Mouse (Mus musculus) frontal cortex, postnatal 10 days (tissue): ENCODE data around the gene Rreb1.
A peak's percentile ranks its signal among the peaks of the same experiment; 100 is the strongest.

ENCODE experiments used
- DNase-seq, 2 experiments: peaks; one replicate each; pipeline ENCODE4 v3.0.0; 2022; ENCODE audit warnings: low spot score in 2 of 2, mixed read lengths in 1 of 2

Gene Rreb1

DNA sequence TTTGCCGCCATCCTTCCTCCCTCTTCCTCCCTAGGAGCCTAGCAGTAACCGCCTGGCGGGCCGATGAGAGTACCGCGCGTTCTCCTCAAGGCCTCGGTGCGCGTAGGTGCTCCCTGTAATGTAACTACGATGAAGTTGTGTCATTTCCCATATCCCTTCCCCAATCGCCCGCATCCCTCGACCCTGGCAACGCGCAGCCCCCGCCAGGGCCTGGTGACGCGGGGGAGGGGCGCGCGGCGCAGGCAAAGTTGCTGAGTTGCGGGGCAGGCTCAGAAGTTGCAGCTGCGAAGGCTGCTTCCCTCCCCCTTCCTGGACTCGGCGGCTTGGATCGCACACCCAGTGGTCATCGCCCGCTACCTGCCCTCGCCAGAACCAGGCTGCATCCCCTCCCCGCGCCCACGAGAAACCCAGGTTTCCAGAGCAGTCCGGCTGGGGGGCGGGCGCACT lies at the start of gene Rreb1:
Gene Rreb1, plus strand, starts transcription at position 254 of the 447 bp plus-strand sequence.
- peak; percentile 37 to 49 for DNase-seq

DNA sequence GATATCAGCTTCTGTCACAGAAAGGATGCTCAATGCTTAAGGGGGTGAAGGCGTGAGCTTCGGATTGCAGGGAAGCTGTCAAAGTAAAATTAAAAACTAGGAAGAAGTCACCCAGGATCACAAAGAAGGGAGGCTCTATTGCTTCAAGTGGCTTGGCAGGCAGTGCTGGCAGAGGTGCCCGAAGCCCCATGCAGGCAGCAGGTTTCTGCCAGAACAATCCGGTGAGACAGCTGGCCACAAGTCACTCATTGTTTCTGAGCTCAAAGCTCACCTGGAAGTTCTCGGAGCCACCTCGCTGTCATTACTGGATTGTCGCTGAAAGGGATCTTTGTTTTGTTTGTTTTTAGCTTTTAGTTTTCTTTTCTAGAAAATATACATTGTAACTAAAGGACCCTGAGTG lies 49.6 kb upstream of the Rreb1 start:
- no peak for DNase-seq

DNA sequence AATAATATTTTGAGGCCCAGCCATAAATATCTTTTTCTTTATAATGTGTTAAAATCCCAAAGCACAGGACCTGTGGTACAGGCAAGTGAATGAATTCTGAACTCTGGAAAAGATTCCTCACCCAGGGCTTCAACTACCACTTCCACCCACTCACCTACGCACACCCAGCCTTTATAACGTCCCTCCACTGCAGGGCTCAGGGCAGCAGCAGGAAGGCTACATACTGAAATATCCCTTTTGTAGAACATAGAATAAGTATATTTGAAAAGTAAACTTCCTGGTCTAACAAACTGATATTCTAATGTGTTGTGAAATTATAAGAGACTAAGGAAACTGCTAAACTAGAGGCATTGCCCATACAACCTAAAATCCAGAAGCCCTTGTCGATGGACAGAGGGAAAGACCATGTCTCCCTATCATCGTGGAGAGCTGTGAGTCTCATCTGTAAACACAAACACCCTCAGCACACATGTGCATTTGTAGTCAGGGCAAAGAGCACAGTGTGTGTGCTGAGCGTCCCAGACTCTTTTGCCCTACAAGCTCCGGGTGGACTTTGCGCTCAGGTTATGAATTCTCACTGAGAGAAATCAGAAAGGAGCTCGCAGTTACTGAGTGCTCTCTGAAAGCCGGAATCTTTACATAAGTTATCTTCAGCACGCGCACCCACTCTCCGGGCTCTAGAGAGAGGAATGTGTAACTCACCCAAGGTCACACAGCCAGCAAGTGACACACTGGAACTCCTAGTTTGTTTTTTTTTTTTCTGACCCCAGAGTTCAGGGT lies 46.1 kb upstream of the Rreb1 start:
- no peak for DNase-seq

DNA sequence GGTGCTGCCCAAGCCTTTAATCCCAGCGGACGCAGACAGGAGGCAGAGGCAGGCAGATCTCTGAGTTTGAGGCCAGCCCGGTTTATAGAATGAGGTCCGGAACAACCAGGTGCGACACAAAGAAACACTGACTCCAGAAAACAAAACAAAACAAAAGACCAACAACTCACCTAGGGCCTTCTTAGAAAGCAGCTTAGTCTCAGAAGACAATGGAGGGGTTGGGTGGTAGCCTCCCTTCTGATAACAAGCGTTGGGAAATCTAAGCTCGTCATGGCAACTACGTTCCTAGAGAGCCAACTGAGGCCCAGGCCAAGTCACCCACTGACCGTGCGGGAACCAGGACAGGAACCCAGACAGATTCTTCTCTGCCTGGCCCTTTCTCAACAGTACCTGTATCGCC lies 43.7 kb upstream of the Rreb1 start:
- DNase-seq = no peak

DNA sequence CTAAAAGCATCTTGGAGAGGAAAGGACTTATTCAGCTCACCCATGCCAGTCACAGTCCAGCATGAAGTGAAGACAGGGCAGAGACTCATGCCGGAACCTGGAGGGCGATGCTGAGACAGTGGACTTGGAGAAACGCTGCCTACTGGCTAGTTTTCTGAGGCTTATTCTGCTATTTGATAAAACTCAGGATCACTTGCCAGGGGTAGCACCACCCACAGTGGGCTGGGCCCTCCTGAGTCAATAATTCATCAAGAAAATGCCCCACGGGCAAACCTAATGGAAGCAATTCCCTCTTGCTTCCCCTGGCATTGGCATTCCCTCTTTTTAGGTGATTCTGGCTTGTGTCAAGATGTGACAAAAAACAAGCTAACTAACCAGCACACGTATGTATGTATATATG lies 38.1 kb upstream of the Rreb1 start:
- no peak for DNase-seq

DNA sequence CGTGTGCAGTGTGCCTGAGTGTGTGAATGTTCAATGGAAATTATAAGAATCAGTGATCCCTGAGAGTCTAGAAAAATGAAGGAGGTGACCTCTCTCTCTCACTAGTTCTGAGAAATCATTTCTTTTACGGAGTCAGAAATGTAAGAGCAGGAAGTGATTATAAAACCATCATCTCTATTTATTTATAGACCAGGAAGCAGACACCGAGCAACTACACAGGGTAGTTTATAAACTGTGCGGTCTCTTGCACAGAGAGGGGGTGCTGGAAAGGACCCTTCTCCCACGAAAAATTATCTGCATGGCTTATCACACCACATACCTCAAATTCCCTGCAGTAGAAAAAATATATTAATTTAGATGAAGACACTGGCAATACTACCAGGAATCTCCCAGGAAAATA lies 37.4 kb upstream of the Rreb1 start:
- no peak for DNase-seq

DNA sequence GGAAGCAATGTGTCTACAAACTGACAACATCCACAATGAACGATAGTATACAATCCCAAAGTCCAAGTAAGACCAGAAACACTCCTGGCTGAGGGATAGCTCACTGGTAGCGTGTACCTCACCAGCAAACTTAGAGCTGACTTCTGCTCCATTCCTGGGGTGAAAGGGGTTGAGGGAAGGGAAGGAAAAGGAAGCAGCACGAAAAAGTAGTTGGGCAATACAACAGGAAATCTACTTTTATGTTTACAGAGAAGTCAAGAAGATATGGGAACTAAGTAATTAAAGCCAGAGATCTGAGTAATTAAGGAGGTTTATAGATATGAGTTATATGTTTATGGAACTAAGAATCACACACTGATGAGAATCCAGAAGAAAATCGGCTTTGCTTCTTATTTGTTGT lies 36.0 kb upstream of the Rreb1 start:
- no peak for DNase-seq

DNA sequence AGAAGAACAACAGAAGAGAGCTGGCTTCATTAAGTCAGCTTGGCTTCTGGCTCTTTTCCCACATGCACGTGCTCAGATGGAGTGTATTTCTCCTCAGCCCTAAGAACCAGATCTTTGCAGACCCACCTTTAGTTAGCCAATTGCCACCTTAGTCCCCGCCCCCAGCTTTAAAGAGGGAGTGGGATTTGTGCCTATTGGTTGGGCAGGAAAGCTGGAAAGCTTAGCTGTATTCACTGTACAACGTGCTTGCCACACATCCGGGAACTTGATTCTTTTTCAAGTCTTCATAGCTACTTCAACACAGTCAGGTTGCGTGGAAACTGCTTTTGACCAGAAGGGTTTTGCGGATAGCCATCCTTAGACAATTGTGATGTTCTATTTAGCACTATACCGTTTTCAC lies 30.7 kb upstream of the Rreb1 start:
- DNase-seq = no peak

DNA sequence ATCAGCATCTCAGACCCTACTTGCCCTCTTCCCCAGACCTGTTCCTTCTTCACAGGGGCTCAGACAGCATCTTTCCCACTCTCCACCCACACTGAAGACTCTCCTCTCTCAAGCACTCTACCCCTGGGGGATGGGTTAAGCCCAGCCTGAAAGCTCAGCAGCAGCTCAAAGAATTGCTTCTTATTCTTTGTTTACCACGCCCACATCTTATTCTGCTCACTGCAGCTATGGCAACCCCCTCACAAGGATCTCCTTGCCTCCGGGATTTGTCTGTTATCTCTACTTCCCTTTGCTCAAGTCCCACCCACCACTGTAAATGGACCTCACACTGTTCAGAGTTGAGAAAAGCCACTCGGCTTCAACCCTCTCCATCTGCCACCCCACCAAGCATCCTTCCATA lies 28.7 kb upstream of the Rreb1 start:
- DNase-seq = peak; percentile 18 to 49

DNA sequence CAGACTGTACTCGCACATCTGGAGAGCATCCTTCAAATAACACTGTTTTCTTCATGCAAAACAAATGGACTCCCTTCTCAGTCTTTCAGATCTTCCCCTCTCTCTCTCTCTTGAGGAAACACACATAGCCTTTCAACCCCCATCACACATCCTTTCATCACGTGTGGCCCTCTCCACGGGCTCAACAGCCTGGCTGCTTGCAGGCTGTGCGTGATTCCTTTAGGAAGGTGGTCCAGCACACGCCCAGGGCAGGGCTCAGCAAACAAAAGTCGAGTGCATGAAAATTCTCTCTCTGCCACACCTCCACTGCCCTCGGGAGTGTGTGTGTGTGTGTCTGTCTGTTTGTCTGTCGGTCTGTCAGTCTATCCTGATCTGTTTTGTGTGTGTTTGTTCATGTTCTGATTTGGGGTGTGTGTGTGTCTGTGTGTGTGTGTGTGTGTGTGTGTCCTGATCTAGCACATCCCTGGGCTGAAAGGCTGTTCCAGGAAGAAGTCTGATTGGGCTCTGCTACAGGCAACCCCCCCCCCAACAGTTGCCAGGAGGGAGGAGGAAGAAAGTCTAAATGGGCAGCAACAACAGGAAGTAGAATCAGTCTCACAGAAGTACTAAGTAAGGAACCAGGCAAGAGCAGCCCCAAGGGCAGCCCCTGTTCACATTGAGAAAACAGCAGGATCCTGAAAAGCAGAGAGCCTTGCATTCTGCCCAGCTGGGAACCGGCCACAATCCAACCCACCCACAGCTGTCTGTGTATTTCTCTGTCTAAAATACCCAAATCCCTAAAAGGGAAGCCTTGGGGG lies 26.8 kb upstream of the Rreb1 start:
- DNase-seq = peak; percentile 16 to 40

DNA sequence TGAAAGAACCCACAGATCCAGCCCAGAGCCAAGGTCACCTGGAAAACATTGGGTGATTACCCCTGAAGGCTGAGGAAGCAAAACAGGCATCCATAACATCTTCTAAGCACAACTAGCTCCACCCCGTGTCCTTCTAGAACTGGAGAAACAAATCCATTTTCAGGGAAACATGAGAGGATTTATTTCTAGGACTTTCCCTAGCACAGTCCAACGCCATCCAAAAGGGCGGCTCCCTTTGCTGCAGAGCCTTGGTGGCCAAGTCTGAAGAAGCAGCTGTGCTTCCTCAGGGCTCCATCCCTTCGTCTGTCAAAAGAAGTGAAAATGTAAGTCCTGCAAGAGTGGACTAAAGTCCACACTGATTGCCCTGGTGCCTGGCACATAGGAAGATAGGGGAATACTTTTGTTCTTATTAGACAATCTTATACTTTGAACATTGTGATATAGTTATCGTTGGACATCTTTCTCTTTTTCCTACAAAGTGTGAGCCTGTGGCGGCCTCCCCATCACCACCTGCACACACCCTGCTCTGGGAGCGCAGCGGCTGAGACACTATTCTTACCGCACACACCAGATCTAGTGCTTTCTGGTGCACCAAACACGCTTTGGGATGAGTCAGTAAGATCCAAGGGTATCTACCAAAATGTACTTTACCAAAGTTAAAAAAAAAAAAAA lies 18.7 kb upstream of the Rreb1 start:
- DNase-seq = no peak

DNA sequence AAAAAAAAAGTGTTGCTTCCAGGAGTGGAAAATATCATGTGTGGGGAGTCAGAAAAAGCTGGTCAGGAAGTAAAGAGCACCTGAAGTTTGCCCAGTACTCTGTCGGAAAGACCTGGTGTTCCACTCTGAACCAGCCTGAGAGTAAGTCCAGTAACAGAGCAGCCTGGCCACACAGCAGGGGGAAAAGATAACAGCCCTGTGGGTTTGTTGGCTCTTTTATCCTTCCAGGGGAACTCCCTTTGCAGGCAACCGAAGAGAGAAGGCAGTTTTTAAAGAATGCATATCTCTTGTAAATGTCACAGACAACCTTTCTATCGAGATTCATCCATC lies 18.2 kb upstream of the Rreb1 start:
- no peak for DNase-seq

DNA sequence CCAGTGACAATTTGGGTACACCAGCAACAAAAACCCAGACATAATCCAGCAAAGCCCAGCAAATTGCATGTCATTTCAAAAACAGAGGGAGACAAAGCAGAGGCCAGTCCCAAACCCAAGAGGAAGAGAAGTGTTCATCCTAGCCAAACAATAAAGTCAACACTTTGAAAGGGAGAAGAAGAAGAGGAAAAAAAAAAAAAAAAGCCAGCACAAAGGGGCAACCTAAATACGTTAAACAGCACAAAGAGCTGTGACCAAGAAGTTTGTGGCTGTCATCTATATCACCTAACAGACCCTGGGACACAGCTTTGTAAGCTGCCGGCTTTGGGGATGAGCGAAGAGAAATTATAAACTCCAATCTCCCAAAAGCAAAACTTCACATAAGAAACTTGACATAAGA lies 17.8 kb upstream of the Rreb1 start:
- DNase-seq = no peak

DNA sequence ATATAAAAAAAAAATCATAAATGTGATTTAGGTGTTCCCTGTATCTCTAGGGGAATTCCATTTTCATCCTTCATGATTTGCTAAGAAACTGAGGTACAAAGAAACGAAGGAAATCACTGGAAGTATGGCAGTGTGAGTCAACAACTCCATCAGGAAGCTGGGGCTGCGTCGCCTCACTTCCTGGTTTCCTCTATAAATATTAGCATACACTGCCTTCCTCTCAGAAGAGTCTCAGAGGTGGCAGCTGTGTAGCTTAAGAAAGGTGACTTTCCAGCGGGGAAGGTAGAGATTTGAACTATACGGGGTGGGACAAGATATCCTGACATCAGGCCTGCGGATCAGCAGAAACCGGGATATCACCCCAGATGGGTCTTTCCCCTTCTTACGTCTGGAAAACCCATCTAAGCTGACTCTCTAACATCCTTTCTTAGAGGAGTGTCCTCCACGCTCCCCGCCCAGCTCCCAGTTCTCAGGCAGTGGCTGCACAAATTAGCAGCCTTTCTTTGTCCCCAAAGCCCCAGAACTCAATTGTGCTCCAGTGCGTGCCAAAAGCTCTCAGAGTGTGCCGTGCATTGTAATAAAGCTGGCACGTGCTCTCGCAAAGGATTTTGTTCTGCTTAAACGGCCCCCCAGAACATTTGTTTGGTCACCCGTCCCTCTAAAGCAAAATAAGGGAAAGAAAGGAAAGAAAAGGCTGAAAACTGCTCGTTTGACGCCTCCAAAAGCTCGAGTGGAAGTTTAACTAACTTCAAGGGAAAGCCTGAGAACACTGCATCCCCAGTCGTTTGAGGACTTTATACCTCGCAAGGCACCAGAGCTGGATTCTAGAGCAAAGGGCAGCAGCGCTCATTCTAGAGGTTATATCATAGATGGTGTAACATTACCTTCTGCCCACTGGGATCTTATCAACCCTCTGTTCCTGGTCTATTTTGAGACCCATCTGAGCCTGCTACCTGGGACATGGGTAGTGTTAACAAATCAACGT lies 17.0 kb upstream of the Rreb1 start:
- DNase-seq = peak; percentile 12

DNA sequence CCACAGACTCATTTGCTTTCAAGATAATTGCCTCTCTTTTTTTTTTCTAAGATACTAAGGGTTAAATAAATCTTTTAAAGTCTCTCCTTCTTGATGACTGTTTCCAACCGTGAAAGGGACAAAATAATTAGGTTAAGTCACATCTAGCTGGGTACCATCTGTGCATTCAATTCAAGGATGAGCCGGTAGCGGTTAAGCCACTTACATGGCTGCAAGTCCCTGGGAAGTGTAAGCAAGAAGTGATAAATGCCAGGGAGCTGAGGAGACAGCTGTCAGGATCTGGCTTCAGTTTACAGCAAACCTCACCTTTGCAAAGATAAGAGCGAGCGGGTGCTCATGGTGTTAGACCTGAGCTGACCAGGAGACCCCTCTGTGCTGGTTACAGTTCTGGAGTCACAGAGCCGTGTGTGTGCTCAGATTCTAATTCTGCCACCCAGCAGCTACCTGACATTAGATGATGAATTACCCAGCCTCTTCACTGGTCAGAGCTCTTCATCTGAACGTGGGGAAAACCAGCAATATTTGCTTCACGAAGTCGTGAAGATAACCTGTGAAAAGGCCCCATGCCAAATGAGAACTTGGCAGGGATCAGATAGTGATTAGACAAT lies 14.3 kb upstream of the Rreb1 start:
- DNase-seq = no peak

DNA sequence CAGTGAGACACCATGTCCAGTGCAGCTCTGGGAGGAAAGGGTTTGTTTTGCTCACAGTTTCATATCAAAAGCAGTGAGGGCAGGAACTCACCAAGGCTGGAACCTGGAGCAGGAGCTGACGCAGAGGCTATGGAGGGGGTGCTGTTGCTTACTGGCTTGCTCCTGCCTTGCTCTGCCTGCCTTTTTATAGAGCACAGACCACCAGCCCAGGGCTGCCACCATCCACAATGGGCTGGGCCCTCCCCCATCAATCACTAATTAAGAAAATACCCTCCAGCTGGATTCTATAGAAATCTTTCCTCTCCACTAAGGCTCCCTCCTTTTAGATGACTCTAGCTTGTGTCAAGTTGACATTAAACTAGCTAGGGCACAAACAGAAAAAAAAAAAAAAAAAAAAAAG lies 8.4 kb upstream of the Rreb1 start:
- no peak for DNase-seq

DNA sequence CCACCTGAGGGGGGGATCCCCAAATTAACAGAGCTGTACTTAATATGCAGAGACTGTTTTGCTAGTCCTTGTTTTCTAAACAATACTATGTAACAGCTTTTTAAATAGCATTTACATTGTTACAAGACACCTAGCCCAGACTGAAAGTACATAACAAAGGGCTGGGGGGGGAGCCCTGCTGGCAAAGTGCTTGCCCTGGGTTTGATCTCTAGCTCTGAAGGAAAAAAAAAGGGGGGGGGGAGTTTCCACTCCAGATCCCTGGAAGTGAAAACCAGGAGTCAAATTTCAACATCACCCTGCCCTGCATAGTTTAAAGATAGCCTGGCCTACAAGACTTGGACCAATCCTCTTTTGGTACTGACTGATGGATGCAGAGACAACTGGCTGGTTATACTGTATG lies 4.7 kb upstream of the Rreb1 start:
- no peak for DNase-seq

DNA sequence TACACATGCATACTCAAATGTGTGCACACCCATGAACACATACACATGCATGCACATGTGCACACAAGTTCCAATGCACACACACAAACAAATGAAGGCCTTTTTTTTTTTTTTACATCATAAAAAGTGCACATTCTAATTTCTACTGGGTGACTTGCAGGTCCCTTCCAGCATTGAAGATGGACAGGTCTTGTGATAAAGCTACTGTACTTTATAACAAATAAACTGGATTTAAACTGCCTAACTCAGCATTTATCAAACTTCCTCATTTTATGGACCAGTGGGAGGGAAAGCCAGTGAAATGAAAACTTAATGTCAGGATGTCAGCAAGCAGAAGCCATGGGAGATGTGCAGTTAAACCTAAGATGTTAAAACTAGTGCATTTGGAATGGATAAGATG lies 1.5 kb upstream of the Rreb1 start:
- no peak for DNase-seq

DNA sequence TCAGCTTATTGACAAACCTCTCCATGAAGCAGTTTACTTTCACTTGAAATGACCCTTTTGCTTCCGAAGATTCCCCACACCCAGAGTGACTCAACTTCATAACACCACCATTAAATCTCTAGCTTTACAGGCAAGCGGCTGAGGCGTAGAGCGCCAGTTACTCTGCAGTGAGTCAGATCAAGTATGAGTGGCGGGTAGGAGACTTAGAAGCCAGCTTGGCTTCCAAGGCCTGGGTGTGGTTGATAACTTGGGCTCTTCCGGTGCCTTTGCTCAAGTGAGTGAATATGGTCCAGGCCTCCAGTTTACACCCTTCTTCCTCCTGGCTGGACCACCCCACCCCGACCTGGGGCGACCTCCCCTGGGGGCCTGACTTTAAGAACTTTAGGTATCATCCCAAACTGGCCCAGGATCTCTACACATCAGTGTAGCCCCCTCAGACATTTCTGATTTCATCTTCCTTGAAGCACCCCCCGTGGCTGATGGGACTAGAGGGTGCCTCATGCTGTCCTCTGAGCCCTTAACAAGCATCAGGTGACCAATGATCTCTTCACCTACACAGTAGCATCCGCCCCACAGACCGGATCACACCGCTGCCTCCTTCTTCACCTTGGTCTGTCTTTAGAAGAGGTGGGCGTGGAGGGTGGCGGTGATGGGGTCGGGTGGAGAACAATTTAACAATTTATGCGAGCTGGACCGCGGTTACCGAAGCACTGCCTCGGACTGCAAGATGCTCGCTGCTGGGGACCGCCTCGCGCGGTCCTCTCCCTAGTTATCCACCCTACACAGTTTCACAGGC lies 651 bp upstream of the Rreb1 start:
- peak in 1 of 2 experiments; percentile 7 for DNase-seq

DNA sequence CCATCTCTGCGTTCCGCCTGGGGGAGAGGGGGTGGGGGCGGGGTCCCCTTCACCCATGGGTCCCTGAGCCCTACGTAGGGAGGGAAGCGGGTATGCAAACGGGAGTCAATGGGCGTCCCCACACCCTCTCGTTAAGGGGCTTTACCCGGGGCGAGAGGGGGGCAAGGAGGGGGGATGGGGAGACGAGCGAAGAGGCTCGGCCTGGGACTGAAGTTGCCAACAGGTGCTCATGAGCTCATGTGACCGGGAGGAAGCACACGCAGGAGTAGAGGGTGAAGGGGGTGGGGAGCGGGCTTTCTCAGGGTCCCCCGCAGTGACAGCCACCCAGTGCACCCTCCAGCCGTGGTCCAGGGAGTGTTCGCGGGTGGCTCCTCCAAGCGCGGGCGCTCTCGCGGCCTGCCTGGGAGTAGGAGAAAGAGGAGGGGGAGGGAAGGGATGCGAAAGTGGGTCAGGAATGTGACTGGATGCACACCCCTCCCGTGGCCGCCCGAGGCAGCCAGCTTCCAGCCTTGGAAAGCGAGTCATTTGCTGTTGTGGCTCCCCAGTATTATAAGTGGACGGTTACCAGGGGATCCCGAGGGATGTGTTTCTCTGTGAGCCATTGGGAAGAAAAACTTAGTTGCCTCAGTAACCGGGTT lies 513 bp downstream of the Rreb1 start:
- DNase-seq = peak; percentile 28 to 35
